Mouse (Mus musculus) right cerebral cortex, adult 18-20 months (tissue): ENCODE data around the gene Trim63.
A peak's percentile ranks its signal among the peaks of the same experiment; 100 is the strongest.

Source experiments
- DNase-seq: peaks from one replicate; pipeline ENCODE4 v3.0.0; 2022; ENCODE audit warnings: mixed read lengths

Gene Trim63

DNA sequence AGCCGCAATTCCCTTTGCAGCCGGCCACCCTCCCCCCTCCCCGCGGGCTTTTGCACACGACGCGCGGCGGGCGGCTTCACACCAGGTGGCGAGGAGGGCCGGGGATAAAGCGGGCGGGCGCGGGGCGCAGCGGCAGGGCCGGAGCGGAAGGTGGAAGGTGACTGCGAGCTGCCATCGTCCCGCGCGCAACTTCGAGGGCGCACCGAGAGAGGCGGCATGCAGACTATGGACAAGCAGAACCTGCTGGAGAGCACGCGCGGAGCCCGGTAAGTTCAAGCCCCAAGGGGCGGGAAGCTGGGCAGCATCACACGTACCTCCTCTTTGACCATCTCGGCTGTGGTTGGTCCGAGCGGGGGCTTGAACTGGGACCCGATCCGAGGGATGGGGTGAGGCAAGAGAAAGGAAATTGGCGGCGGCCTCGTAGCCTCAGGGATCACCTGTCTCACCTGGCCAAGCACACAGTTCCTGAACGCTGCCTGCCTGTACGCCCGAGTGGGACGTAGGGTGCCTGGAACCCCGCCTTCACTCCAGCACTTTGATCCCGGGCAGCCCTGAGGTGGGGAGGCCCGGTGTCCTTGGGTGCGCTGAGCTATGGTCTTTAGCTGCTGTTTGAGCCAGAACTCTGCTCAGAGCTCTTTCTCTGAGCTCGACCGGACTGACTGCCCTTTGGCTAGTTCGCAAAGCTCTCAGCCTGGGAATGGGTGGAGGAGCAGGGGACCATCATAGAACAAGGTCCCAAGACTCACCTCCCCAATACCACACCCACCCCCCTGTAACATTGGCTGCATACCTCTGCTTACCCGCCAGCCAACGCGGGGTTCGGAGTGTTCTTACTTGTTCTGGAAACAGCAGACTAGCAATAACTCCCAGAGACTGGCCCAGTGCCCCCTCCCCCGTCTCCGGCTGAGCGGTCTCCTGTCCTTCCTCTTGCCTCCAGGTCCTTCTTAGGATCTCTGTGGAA is 28.4 kb downstream of the Trim63 start, which contains the start of gene Slc30a2:
Gene Slc30a2 (plus strand): TSS at position 111 of the 961 bp plus-strand sequence.
- DNase-seq, result no peak

DNA sequence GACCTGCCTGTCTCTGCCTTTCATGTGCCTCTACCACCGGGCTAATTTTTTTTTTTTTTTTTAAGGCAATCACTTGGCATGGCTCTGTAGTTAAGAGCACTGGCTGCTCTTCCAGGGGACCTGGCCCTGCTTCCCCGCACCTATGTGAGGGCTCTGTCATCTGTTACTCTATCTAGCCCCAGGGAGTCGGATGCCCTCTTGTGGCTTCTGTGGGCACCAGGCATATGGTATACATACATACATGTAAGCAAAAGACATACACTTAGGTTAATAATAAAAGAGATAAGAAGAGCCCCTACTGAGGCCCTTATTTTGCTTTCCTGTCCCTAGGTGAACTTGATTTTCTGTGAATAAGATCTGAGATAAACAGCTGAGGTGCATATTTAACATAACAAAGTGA is 29.7 kb downstream of the Trim63 start:
- DNase-seq, result no peak

DNA sequence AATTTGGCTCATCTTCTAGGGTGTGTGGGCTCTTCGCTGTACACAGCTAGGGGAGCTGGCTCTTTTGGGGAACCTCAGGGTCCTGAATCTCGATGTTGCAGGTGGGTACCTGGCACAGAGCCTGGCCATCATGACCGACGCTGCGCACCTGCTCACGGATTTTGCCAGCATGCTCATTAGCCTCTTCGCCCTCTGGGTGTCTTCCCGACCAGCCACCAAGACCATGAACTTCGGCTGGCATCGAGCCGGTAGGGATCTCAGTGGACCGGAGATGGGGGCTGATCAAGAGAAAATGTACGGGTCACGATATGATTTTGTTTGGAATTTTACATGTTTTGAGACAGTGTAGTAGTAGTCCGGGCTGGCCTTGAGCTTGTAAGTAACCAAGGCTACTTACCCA is 30.9 kb downstream of the Trim63 start:
- no peak for DNase-seq

DNA sequence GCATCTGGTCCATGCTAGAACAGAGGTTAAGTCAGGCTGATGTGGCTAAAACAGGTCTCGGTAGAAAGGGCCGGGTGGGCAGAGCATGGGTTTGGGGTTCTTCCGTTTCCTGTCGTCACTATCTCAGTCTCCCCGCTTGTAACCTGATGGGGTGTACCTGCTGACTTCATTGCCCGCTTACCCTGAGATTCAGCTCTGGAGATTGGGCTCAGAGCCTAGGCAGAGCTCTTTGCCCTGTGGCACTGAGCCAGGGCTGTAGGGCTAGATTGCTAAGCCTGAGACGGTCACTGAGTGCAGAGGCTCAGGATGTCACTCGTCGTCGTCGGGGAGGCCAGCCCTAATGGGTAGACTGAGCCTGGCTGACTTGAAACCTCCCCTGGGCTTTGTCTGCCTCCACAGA is 33.2 kb downstream of the Trim63 start:
- DNase-seq, result no peak

DNA sequence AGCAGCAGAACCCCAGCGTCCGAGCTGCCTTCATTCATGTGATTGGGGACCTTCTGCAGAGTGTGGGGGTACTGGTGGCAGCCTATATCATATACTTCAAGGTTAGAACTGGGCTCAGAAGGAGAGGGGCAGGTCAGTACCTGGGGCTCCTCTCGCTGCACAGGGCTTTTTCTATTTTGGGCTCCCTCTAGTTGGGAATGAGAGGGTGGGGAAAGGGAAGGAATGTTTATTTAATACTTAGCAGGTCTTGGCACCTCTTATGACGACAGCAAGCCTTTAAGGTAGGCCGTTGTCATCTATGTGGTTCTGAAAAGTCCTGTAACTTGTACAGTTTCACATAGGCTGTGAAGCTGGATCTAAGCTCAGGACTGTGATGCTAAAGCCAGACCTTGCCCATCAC is 33.6 kb downstream of the Trim63 start:
- DNase-seq, result no peak

DNA sequence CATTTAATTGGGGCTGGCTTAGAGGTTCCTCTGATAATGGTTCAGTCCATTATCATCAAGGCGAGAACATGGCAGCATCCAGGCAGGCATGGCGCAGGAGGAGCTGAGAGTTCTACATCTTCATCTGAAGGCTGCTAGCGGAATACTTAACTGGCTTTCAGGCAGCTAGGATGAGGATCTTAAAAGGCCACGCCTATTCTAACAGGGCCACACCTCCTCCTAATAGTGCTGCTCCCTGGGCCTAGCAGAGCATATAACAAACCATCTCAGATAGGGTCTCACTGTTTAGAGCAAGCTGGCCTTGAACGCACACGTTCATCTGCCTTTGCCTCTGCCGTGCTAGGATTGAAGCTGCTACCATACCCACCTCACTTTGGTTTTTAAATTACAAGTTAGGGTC is 34.9 kb downstream of the Trim63 start:
- DNase-seq, result no peak

DNA sequence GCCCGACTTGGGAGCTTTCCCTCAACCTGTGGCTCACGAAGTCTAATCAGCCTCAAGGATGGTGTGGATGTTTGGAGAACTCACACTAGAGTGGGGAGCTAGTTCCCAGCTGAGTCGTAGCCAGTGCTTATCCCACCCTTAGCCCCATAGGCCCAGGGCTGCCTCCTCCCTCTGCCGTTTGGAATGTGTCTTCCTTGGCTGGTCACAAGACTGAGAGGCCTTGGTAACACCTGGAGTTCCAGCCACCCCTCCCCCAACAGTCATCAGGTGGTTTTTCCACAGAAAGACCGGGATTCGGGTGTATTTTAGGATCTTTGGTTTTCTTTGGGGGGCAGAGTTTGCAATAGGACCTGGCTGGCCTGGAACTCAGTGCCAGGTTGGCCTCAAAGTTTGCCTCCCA is 35.7 kb downstream of the Trim63 start:
- no peak for DNase-seq

DNA sequence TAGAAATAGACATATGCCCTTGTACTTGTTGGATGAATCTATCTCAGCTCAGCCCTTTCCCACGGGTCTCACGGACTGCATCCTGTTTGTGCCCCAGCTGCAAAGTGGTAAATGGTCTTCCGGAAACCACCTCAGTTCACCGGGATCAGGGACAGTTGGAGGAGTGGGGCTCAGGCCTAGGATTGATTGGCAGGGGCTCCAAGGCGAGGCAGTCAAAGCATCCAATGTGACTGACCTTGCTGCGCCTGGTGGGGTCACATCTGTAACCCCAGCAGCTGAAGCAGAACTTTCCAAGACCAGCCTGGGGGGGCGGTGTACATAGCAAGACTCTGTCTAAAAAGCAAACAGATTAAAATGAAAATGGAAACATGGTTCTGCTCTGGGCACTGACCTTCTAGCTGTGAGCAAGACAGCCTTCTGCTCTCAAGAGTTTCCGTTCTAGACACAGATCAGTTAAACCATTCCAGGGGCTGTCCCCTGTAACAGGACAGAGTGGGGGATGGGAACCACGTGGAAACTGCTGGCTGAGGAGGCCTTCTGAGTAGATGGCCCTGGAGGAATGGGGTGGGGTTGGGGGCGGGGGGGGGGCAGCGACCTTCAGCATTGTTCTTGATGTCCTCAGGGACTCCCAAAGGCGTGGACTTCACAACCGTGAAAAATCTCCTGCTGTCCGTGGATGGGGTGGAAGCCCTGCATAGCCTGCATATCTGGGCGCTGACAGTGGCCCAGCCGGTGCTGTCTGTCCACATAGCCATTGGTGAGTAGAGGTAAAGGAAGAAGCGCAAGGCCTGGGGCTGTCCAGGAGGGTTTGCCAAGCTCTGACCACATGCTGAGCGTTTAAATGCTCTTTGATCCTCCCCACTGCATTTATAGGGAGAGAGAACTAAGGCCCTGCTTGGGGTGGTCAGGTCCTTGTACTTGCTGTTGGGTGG is 36.7 kb downstream of the Trim63 start:
- DNase-seq, result no peak

DNA sequence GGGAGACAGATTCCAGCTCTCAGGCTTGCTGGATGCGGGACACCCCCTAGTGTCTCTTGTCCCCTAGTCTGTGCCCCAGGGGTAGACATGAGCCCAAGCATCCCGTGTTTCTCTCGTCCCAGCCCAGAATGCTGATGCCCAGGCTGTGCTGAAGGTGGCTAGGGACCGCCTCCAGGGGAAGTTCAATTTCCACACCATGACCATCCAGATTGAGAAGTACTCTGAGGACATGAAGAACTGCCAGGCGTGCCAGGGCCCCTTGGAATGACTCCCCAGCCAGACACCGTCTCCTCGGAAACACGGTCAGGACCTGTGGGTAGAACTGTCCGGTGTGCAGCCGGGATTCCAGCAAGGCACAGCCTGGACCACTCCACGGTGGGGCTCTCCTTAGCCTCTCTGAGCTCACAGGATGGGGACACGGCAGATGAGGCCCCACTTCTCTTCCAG is 37.4 kb downstream of the Trim63 start:
- no peak for DNase-seq

DNA sequence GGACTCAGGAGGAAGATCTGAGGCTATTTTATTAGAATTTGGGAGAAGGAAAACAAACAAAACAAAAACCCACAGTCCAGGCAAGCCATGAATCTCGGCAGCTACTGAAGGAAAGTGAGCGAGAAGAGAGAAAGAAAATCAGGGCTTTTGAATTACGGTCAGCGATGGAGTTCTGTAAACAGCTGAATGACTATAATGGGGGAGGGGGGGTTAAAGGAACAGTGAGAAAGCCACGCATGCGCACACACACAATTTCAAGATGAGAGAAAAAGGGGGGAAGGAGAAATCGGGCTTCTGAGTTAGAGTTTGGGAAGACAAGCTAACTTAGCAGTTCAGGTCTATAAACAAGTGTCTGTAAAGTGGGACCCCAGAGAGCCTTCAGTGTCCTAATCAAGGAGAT is 38.0 kb downstream of the Trim63 start:
- DNase-seq, result no peak

DNA sequence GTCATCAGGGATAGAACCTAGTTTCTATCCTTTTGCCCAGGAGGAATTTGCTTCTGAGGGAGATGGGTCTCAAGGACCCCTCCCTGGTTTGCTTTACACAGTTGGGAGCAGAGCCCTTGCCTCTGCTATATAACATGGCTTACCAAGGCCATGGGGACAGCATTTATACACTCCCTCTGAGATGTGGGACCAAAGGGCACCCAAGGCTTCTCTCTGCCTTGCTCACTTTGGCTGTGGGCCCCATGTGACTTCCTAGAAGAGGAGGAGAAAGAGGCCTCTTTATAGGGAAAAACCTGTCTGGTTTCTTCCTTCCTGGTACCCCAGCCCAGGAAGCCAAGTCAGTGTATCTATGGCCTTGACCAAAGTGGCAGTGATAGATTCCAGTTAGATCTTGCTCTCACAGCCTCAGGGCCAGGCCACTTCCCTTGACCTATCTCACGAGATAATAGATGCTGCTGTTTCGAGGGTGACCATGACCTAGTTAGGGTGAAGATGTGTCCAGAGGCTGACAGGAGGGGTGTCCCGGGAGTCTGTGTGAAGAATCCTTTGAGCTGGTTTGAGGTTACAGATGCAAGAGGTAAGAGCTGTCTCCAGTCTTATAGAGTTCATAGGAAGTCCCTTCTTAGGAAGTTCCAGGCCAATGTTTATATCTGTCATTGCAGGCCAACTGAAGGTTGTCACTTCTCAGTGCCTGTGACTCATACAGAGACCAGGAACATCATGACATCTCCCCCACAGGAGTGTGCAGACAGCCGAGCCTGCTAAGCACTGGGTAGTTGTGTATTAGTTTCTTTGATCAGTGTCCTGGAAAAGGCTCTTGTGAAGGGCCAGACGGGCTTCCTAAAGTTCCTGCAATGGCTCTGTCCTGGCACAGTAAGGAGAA is 38.8 kb downstream of the Trim63 start:
- no peak for DNase-seq

DNA sequence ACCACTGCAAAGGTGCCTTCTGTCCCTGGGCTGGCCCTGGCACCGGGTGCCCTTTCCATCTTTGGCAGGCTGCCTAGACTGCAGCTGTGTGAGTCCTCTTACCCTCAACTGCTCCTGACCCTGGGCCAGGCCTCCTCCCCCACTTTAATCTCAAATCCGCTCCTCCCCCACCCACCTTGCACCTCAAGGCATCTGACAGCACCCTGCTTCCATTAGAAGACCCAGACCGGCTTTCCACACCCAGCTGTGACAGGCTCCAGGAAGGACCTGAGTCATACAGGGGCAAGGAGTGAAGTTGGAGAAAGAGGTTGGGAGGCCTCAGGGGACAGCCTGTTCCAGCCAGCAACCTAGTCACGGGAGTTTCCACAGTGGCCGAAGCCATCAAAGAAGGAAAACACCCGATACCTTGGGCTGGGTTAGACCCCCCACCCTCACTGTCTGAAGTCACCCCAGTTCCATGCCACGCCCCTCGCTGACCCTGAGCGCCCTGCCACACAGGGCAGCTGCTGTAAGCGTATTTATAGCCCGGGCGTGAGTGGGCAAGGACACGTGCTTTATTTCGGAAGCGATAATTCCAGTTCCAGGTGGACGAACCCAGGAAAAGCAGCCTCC is 41.0 kb downstream of the Trim63 start:
- no peak for DNase-seq

DNA sequence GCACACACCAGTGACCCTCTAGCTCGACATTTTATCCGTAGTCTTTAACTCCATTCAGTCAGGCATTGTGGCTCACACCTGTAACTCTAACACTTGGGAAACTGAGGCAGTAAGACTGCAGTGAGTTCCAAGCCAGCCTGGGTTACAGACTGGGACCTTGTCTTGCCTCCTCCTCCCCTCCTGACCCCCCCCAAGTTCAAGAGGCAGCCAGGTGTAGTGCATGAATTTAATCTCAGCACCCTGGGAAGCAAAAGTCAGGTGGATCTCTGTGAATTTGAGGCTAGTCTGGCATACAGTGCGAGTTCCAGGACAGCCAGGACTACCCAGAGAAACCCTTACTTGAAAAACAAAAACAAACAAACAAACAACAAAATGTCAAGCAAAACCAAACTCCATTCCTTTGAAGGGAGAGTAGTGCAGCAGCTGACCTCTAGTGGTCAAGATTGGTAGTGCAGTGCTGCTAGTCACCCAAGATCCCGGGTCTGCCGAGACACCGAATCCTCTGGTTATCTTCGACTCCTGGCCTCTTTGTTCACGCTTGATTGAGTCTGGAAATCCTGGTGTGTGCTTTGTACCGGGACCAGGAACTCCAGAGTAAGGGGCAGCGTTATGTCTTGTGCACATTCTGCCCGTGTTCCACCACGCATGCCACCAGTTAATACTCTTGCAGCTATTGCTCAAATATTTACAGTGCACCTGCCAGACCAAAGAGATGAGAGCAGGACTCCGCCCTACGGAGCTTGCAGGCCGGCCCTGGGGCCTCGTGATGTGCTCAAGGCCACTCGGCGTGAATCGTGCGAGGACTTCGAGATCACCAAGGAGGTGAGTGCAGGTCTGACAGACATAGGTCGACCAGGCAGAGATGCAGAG is 41.9 kb downstream of the Trim63 start:
- DNase-seq, result peak; percentile 76

DNA sequence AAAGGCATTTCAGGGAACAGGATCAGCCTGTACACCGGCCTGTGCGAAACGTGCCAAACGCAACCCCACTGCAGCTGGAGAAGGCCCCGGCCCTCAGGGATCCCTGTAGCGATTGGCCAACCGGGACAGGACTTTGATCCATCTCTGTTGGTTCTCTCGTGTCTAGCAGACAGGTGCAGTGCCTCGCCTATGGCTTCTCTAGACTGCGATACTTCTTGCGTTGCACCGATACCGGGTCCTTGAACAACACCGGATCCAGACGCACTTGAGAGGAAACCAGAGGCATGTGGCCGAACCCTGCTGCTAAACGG is 42.5 kb downstream of the Trim63 start:
- DNase-seq, result no peak

DNA sequence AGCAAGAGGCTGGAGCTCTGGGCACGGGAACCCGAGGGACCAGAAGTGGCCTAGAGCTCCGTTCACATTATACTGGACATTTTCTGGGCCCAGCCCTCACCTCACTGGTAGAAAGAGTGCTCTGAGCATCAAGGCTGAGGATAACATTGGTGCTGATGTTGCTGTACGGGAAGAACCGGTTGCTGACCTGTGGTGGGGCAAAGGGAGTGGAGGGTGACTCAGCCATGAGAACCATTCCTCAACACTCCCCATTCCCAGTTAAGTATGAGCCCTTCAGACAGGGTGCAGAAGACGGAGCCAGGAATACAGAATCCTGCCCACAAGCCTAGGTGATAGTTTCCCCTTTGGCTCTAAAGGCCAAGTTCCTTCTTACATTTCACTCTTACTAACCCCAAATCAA is 44.7 kb downstream of the Trim63 start:
- no peak for DNase-seq

DNA sequence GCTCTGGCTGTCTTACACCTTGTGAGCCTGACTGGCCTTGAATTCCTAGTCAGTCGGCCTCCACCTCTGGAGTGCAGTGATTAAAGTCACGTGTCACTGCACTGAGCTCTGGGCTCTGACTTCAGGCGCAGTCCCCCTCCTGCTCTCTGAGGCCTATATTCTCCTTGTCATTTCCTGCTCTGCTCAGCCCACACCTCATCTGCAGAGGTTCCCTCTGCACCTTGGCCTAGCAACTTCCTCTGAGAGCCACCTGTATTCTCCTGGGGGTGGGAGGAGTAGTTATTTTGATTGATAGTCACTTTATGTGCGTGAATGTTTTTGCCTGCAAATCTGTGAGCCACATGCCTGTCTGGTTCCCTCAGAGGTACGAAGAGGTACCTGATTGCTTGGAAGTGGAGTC is 46.3 kb downstream of the Trim63 start:
- DNase-seq, result no peak

DNA sequence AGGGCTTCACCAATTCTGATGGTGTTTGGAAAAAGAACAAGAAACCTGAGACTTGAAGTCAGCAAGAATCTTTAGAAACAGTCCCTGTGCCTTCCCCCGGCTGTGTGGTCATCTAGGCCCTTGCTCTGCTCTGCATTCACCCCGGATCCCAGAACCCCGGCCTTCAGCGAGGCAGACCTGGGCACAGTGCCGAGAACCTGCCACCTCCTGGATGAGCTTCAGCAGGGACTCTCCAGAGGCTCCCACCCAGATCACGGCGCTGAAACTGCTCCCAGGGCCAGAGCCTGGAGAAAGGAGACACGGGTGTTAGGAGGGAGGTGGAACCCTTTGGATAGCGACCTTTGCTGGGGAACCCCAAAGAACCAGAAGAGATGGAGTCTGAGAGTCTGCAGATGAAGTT is 47.2 kb downstream of the Trim63 start:
- DNase-seq, result no peak

DNA sequence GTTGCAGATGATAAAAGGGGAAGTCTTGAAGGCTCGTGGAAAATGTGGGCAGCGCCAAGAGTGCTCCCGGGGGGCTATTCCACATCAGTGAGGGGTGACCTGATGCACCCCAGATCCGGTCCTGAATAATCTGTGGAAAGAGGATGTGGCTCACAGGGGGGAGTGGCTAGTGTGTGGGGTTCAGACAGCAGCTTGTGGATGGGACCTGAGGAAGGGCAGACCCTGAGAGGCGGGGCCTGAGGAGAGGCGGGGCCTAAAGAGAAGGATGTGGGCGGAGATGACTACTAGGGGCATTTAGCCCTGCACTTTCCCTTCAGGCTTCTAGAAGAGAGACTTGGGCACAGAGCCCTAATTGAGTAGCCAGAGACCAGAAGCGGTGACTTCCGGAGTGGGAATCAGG is 47.7 kb downstream of the Trim63 start:
- DNase-seq, result no peak

DNA sequence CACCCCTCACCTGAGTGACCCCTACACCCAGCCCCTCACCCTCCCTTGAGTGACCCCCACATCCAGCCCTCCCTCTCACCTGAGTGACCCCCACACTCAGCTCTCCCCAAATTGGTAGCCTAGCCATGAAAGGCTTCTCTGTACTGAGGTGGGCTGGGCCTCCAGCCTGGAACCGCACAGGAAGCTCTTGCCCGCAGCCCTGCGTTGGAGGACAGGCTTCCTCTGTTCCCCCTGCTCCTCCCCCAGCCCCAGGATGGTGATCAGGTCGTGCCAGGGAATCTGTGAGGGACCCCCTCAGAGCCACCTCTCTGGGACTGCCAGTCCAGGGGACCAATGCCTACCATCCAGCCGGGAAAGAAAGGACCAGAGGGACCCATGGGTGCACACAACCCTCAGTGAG is 50.4 kb downstream of the Trim63 start:
- no peak for DNase-seq

DNA sequence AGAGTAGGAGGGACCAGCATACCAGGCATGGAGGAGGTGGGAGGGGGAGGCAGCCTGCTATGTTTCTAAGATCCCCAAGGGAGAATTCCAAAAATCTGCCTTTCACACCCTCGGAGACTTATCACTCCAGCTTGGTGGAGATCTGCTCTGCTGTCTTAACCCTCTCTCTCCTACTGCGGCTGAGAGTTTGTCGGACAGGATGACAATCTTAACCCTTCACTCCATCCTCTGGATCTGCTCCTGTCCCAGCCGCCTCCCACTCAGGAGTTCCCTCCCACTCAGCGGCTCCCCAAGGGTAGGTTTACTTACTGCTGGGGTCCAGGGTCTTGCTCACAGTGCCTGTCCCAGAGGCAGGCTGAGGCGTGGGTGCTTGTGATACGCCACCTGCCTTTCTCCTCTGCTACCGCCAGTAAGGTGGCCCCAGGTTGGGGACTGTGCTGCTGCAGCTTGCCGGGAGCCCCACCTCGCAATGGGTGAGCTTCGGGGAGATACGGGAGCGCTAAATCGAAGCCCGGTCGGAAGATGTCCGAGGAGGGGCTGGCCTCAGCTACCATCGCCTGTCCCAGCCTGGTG is 55.8 kb downstream of the Trim63 start:
- DNase-seq, result peak; percentile 85

DNA sequence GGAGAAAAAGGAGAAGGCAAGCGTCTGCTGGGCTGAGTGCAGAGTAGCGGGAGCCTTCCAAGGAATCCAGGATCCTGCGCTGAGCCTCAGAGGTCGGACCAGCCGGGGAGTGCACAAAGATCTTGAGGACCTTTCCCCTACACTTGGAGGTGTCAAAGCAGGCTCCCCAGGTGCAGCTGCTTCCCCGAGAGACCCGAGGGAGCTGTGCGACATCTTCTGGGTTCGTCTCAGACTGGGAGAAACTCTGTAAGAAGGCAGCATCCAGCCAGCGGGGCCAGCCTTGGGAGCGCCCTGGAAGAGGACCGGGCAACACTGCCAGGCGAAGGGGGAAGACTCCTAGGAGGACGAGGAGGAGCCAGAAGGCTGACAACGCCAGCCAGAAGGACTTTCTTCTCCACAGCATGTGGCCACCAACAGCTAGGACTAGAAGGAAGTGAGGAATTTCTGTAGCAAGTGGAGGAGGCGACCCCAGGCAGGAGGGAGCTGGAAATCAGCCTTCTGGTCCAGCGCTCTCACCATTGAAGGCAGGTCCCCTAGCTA is 56.5 kb downstream of the Trim63 start:
- peak; percentile 34 for DNase-seq
